Mouse (Mus musculus) neural tube, embryonic 14.5 days (tissue): ENCODE data around the gene Klk4. TPM values are rescaled to one million over a fixed set of nuclear protein-coding genes. Genes with fewer than 3 reads are reported as not detected.

Source experiments
- ATAC-seq: fragments of 200-750 bp; cut with Nextera tagmentation; 2 replicates; pipeline ENCODE4 v1.8.0; 2017; ENCODE audit warnings: low read depth, mild to moderate bottlenecking, moderate TSS enrichment, moderate library complexity
- H3K27ac ChIP-seq: fragments of 300-500 bp; sonication (generic); 2 replicates; pipeline ENCODE4 v1.5.1; 2014; ENCODE audit warnings: low read depth, mild to moderate bottlenecking, control low read depth, low read length, moderate library complexity, mixed read lengths
- H3K27me3 ChIP-seq: fragments of 300-500 bp; sonication (generic); 2 replicates; pipeline ENCODE4 v1.6.1; 2014; ENCODE audit warnings: low read length; ENCODE audit not compliant: control insufficient read depth, insufficient read depth
- H3K36me3 ChIP-seq: fragments of 300-500 bp; sonication (generic); 2 replicates; pipeline ENCODE4 v1.6.1; 2014; ENCODE audit warnings: low read length, mixed read lengths; ENCODE audit not compliant: control insufficient read depth, insufficient read depth
- H3K4me1 ChIP-seq: fragments of 300-500 bp; sonication (generic); 2 replicates; pipeline ENCODE4 v1.6.1; 2014; ENCODE audit warnings: low read length; ENCODE audit not compliant: control insufficient read depth, insufficient read depth
- H3K4me2 ChIP-seq: fragments of 300-500 bp; sonication (generic); 2 replicates; pipeline ENCODE4 v1.6.1; 2014; ENCODE audit warnings: mild to moderate bottlenecking, low read depth, low read length, control low read depth
- H3K4me3 ChIP-seq: fragments of 300-500 bp; sonication (generic); 2 replicates; pipeline ENCODE4 v1.5.1; 2014; ENCODE audit warnings: low read depth, low read length, control low read depth, mixed read lengths
- H3K9ac ChIP-seq: fragments of 300-500 bp; sonication (generic); replicated peaks from 2 replicates; pipeline ENCODE4 v1.6.1; 2014; ENCODE audit warnings: low read depth, mild to moderate bottlenecking, control low read depth, low read length, mixed read lengths
- H3K9me3 ChIP-seq: fragments of 300-500 bp; sonication (generic); 2 replicates; pipeline ENCODE4 v1.6.1; 2016; ENCODE audit warnings: low read length; ENCODE audit not compliant: control insufficient read depth
- WGBS: fragments of 180-500 bp; shearing (Covaris S2); extraction: QIAGEN DNeasy Blood & Tissue Kit; methylation state at CpG from one replicate; pipeline ENCODE4 v1.1.7; 2014; 5-methylcytosine and 5-hydroxymethylcytosine counted together
- polyA plus RNA-seq: library from polyadenylated mRNA; unstranded; fragments of >200 nt; fragmentation: Nextera tagmentation; extraction: Ambion mirVana; gene quantifications from 2 replicates; pipeline ENCODE4 v1.2.1, GENCODE M21; 2014

The Klk4 gene
- polyA plus RNA-seq, 1 experiment from 2014 or later: 0.66 TPM

- Histone ChIP-seq H3K4me2 (no peak overlapping the region), H3K27ac (no peak overlapping the region), H3K4me1 (no peaks in the 10 kb centered on the region), H3K4me3 (no peak overlapping the region), H3K9me3 (no peaks in the 10 kb centered on the region), H3K9ac (no peak overlapping the region), H3K36me3 (no peaks in the 10 kb centered on the region), H3K27me3 (no peaks in the 10 kb centered on the region)
- WGBS: 5% methylated on average over 10 of the region's 10 CpGs
- ATAC-seq: peak; percentile 72
Observed at GRCm38 (mm10) chr7:43873237-43873636, 7.7 kb upstream of the Klk4 start.

- ATAC-seq: peak; percentile 22; the same call in 1 of the 2 replicates
- no peak overlapping the region for H3K4me2 ChIP-seq
- WGBS: 77% methylated on average over 3 of the region's 3 CpGs
Observed at GRCm38 (mm10) chr7:43873674-43874073, 7.3 kb upstream of the Klk4 start.

GRCm38 (mm10) chr7:43874868-43875375, 6.0 kb upstream of the Klk4 start:
- Histone ChIP-seq H3K4me2 (no peak overlapping the region), H3K36me3 (no peaks in the 10 kb centered on the region), H3K4me1 (no peaks in the 10 kb centered on the region), H3K27me3 (no peaks in the 10 kb centered on the region), H3K9ac (no peak overlapping the region), H3K4me3 (no peak overlapping the region), H3K9me3 (no peaks in the 10 kb centered on the region), H3K27ac (no peak overlapping the region)
- ATAC-seq: peak; percentile 81; the same call in 1 of the 2 replicates
- 33% methylated on average over 6 of the region's 6 CpGs for WGBS

More at GRCm38 (mm10) chr7:43873674-43874073, 7.3 kb upstream of the Klk4 start:
- no peaks in the 10 kb centered on the region for H3K27me3 ChIP-seq
- no peaks in the 10 kb centered on the region for H3K36me3 ChIP-seq
- H3K4me3 ChIP-seq: no peak overlapping the region
- H3K9ac ChIP-seq: no peak overlapping the region
- no peaks in the 10 kb centered on the region for H3K9me3 ChIP-seq
- H3K27ac ChIP-seq: no peak overlapping the region
- no peaks in the 10 kb centered on the region for H3K4me1 ChIP-seq

GRCm38 (mm10) chr7:43876444-43876843, 4.5 kb upstream of the Klk4 start:
- Histone ChIP-seq H3K36me3 (no peaks in the 10 kb centered on the region), H3K4me1 (no peaks in the 10 kb centered on the region), H3K27ac (no peak overlapping the region), H3K27me3 (no peaks in the 10 kb centered on the region), H3K4me2 (no peak overlapping the region), H3K9ac (no peak overlapping the region), H3K9me3 (no peaks in the 10 kb centered on the region), H3K4me3 (no peak overlapping the region)
- ATAC-seq: no peak
- WGBS: 88% methylated on average over 4 of the region's 4 CpGs

- no peaks in the 10 kb centered on the region for H3K36me3 ChIP-seq
- no peaks in the 10 kb centered on the region for H3K4me1 ChIP-seq
- no peaks in the 10 kb centered on the region for H3K9me3 ChIP-seq
- H3K4me2 ChIP-seq: no peak overlapping the region
- H3K27me3 ChIP-seq: no peaks in the 10 kb centered on the region
- WGBS: 49% methylated on average over 1 of the region's 1 CpGs
- no peak overlapping the region for H3K4me3 ChIP-seq
- H3K9ac ChIP-seq: no peak overlapping the region
- ATAC-seq: no peak
- H3K27ac ChIP-seq: no peak overlapping the region
Observed at GRCm38 (mm10) chr7:43878281-43878680, 2.7 kb upstream of the Klk4 start.

GRCm38 (mm10) chr7:43882346-43882745, 1.4 kb downstream of the Klk4 start:
- Histone ChIP-seq H3K9ac (no peak overlapping the region), H3K9me3 (no peaks in the 10 kb centered on the region), H3K27me3 (no peaks in the 10 kb centered on the region), H3K4me1 (no peaks in the 10 kb centered on the region), H3K27ac (no peak overlapping the region), H3K4me3 (no peak overlapping the region), H3K4me2 (no peak overlapping the region), H3K36me3 (no peaks in the 10 kb centered on the region)
- no peak for ATAC-seq
- 20% methylated on average over 4 of the region's 4 CpGs for WGBS

- H3K9me3 ChIP-seq: no peaks in the 10 kb centered on the region
- no peaks in the 10 kb centered on the region for H3K4me1 ChIP-seq
- no peaks in the 10 kb centered on the region for H3K27me3 ChIP-seq
- WGBS: 25% methylated on average over 4 of the region's 4 CpGs
- ATAC-seq: no peak
- H3K4me2 ChIP-seq: no peak overlapping the region
- no peak overlapping the region for H3K4me3 ChIP-seq
- no peak overlapping the region for H3K27ac ChIP-seq
- H3K9ac ChIP-seq: no peak overlapping the region
- no peaks in the 10 kb centered on the region for H3K36me3 ChIP-seq
Observed at GRCm38 (mm10) chr7:43882811-43883210, 1.9 kb downstream of the Klk4 start.

GRCm38 (mm10) chr7:43883547-43883946, 2.6 kb downstream of the Klk4 start:
- Histone ChIP-seq H3K9ac (no peak overlapping the region), H3K4me2 (no peak overlapping the region), H3K4me3 (no peak overlapping the region), H3K4me1 (no peaks in the 10 kb centered on the region), H3K27ac (no peak overlapping the region), H3K9me3 (no peaks in the 10 kb centered on the region), H3K36me3 (no peaks in the 10 kb centered on the region), H3K27me3 (no peaks in the 10 kb centered on the region)
- 12% methylated on average over 14 of the region's 14 CpGs for WGBS
- peak; percentile 26; the same call in 1 of the 2 replicates for ATAC-seq

- H3K36me3 ChIP-seq: no peaks in the 10 kb centered on the region
- ATAC-seq: no peak
- WGBS: 66% methylated on average over 5 of the region's 5 CpGs
- H3K4me1 ChIP-seq: no peaks in the 10 kb centered on the region
- no peak overlapping the region for H3K27ac ChIP-seq
- no peak overlapping the region for H3K9ac ChIP-seq
- no peaks in the 10 kb centered on the region for H3K9me3 ChIP-seq
- H3K27me3 ChIP-seq: no peaks in the 10 kb centered on the region
- no peak overlapping the region for H3K4me2 ChIP-seq
- H3K4me3 ChIP-seq: no peak overlapping the region
Observed at GRCm38 (mm10) chr7:43891365-43891764, 10.4 kb downstream of the Klk4 start.
